Mouse (Mus musculus) ES-Bruce4 (cell line): ENCODE results near the gene Gm5622. TPM values are rescaled to one million over a fixed set of nuclear protein-coding genes. Genes with fewer than 3 reads are reported as not detected.
"Not testable (repeated sequence)": the region's sequence is repeated elsewhere in the genome, so short reads cannot be mapped to it uniquely, and the experiment has no call there.

ENCODE experiments used
- H3K27ac ChIP-seq: 2 replicates; pipeline ENCODE4 v1.5.1; 2012; ENCODE audit warnings: low read length, inconsistent platforms; ENCODE audit not compliant: insufficient read depth
- H3K27me3 ChIP-seq: 2 replicates; pipeline ENCODE4 v1.6.1; 2012; ENCODE audit warnings: mild to moderate bottlenecking, low read length, inconsistent platforms; ENCODE audit not compliant: control insufficient read depth, poor library complexity, insufficient read depth, severe bottlenecking
- H3K36me3 ChIP-seq: 2 replicates; pipeline ENCODE4 v1.6.1; 2012; ENCODE audit warnings: inconsistent platforms, mild to moderate bottlenecking, low read length, moderate library complexity; ENCODE audit not compliant: control insufficient read depth, poor library complexity, insufficient read depth, severe bottlenecking
- H3K4me1 ChIP-seq: one replicate; pipeline ENCODE4 v1.8.1; 2011; ENCODE audit warnings: low read length; ENCODE audit not compliant: control insufficient read depth, insufficient read depth
- H3K4me3 ChIP-seq: 2 replicates; pipeline ENCODE4 v1.5.1; 2011; ENCODE audit warnings: low read depth, mild to moderate bottlenecking, low read length
- H3K9ac ChIP-seq: 2 replicates; pipeline ENCODE4 v1.6.1; 2012; ENCODE audit warnings: low read depth, mild to moderate bottlenecking, inconsistent platforms; ENCODE audit not compliant: poor library complexity, severe bottlenecking
- H3K9me3 ChIP-seq: replicated peaks from 2 replicates; pipeline ENCODE4 v1.6.1; 2012; ENCODE audit warnings: mild to moderate bottlenecking, low read length, inconsistent platforms; ENCODE audit not compliant: control insufficient read depth, poor library complexity, insufficient read depth, severe bottlenecking
- CTCF ChIP-seq: IDR thresholded peaks from one replicate; pipeline ENCODE4 v1.8.1; 2011; ENCODE audit warnings: low read depth, low read length
- EP300 ChIP-seq: IDR thresholded peaks from 2 replicates; pipeline ENCODE4 v1.6.1; 2011; ENCODE audit warnings: low read depth, low read length; ENCODE audit not compliant: insufficient read depth
- POLR2A ChIP-seq: IDR thresholded peaks from one replicate; pipeline ENCODE4 v1.8.1; 2011; ENCODE audit warnings: low read length; ENCODE audit not compliant: insufficient read depth
- polyA plus RNA-seq: library from polyadenylated mRNA; stranded (reverse); fragments of >200 nt; gene quantifications from 2 replicates; pipeline ENCODE4 v1.2.4, GENCODE M21; 2011; ENCODE audit warnings: low read depth; ENCODE audit not compliant: missing spikeins, insufficient read depth, insufficient read length

Gene Gm5622
- polyA plus RNA-seq, result not detected in 2 replicates

GRCm38 (mm10) chr14:51552490-51552889 lies at the start of gene Gm5622:
Gene Gm5622, plus strand, starts transcription at chr14:51552790.
- no peak within 1 kb of the TSS for H3K9ac ChIP-seq

GRCm38 (mm10) chr14:51507416-51507815 lies 45.2 kb upstream of the Gm5622 start:
- H3K4me3 ChIP-seq, result peak overlapping the region; percentile 1; the same call in 1 of the 2 replicates
- no peak overlapping the region for H3K27ac ChIP-seq
- H3K4me1 ChIP-seq, result no peaks in the 10 kb centered on the region
- no peaks in the 10 kb centered on the region for H3K9me3 ChIP-seq
- no peaks in the 10 kb centered on the region for H3K27me3 ChIP-seq
- H3K9ac ChIP-seq, result no peak overlapping the region
- TF ChIP-seq EP300, result no peak
- no peak for TF ChIP-seq CTCF
- TF ChIP-seq POLR2A, result no peak
- no peaks in the 10 kb centered on the region for H3K36me3 ChIP-seq

More at GRCm38 (mm10) chr14:51552490-51552889, at the start of gene Gm5622:
- no peaks in the 10 kb centered on the region for H3K27me3 ChIP-seq
- peaks cover 4% of the 10 kb centered on the region for H3K9me3 ChIP-seq
- no peaks in the 10 kb centered on the region for H3K4me1 ChIP-seq
- no peak within 1 kb of the TSS for H3K4me3 ChIP-seq
- no peak within 1 kb of the TSS for H3K27ac ChIP-seq
- TF ChIP-seq EP300, result no peak
- no peaks in the 10 kb centered on the region for H3K36me3 ChIP-seq

GRCm38 (mm10) chr14:51573963-51574362 lies 21.4 kb downstream of the Gm5622 start, which contains the start of gene Gm17175:
Gene Gm17175, minus strand, starts transcription at chr14:51574063.
- H3K27ac ChIP-seq, H3K4me1 ChIP-seq, H3K27me3 ChIP-seq, H3K4me3 ChIP-seq, H3K36me3 ChIP-seq, H3K9ac ChIP-seq, H3K9me3 ChIP-seq: not testable (repeated sequence)

- not testable (repeated sequence) for H3K36me3 ChIP-seq, H3K27me3 ChIP-seq, H3K4me1 ChIP-seq, H3K9me3 ChIP-seq, H3K9ac ChIP-seq, H3K27ac ChIP-seq, H3K4me3 ChIP-seq
These were observed 39.4 kb downstream of the Gm5622 start, which contains the start of gene Gm17174 for GRCm38 (mm10) chr14:51592039-51592438. Gene Gm17174, minus strand, starts transcription at chr14:51592139.

GRCm38 (mm10) chr14:51611210-51611609 lies 58.6 kb downstream of the Gm5622 start, which contains the start of gene Gm17078:
Gene Gm17078, minus strand, starts transcription at chr14:51611310.
- no peaks in the 10 kb centered on the region for H3K9me3 ChIP-seq
- TF ChIP-seq CTCF, result no peak
- TF ChIP-seq POLR2A, result no peak
- TF ChIP-seq EP300, result no peak
- no peak within 1 kb of the TSS for H3K27ac ChIP-seq

GRCm38 (mm10) chr14:51632426-51632825 lies 79.8 kb downstream of the Gm5622 start:
- not testable (repeated sequence) for H3K27ac ChIP-seq, H3K4me3 ChIP-seq, H3K4me1 ChIP-seq, H3K9me3 ChIP-seq, H3K9ac ChIP-seq, H3K27me3 ChIP-seq, H3K36me3 ChIP-seq

More at GRCm38 (mm10) chr14:51611210-51611609, 58.6 kb downstream of the Gm5622 start, which contains the start of gene Gm17078:
- no peaks in the 10 kb centered on the region for H3K36me3 ChIP-seq
- no peaks in the 10 kb centered on the region for H3K4me1 ChIP-seq
- H3K27me3 ChIP-seq, result no peaks in the 10 kb centered on the region
- no peak within 1 kb of the TSS for H3K4me3 ChIP-seq
- H3K9ac ChIP-seq, result no peak within 1 kb of the TSS

GRCm38 (mm10) chr14:51635566-51635965 lies 83.0 kb downstream of the Gm5622 start, which contains the start of gene Gm4181:
Gene Gm4181, minus strand, starts transcription at chr14:51635666.
- not testable (repeated sequence) for H3K4me3 ChIP-seq, H3K4me1 ChIP-seq, H3K9ac ChIP-seq, H3K9me3 ChIP-seq, H3K27me3 ChIP-seq, H3K36me3 ChIP-seq, H3K27ac ChIP-seq
